Mouse (Mus musculus): Measurements from ENCODE around the gene Snx20.

Snx20 gene

DNA sequence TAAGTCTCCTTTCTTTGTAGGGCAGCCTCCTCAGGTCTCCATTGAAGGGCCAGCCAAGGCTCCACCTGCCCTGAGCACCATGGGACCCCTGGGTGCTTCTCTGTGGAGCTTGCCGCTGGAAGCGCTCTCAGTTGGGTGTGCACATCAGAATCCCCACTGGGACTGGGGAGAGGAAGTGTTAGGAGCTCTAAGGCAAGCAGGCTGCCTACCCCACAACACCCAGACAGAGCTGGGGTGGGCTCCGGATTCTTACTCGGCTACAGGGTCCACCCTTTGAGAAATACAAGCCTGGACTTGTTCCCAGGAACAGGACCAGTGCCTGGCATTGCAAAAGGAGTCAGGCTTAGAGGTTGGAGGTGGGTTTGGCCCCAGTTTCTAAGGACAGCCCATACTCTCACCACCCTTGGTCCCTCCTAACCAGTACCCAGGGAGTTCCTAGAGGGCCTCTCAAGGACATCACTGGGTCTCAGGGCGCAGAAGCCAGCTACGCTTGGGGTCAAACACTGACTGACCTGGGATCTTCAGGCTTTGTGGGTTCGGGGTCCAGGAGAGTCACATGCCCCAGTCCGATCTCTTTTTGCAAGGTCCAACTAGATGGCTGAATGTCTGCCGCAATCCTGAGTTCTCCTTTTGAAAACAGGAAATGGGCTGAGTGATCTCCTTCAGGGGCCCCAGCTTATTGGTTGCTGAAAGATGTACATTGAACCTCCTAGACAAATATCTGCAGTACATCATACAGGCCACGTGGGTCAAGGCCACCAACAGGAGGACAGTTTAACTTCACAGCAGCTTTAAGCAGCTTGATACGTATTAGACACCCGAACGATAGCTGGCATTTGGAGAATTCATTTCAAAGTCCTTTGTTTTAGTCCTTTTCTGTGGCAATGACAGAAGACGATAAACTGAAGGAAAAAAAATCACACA is at the start of gene Snx20:
Gene Snx20 (minus strand): TSS at position 655 of the 924 bp plus-strand sequence.
- peak; percentile 42 to 67 for DNase-seq (ENCODE audit: low spot score in 2 of 2)

DNA sequence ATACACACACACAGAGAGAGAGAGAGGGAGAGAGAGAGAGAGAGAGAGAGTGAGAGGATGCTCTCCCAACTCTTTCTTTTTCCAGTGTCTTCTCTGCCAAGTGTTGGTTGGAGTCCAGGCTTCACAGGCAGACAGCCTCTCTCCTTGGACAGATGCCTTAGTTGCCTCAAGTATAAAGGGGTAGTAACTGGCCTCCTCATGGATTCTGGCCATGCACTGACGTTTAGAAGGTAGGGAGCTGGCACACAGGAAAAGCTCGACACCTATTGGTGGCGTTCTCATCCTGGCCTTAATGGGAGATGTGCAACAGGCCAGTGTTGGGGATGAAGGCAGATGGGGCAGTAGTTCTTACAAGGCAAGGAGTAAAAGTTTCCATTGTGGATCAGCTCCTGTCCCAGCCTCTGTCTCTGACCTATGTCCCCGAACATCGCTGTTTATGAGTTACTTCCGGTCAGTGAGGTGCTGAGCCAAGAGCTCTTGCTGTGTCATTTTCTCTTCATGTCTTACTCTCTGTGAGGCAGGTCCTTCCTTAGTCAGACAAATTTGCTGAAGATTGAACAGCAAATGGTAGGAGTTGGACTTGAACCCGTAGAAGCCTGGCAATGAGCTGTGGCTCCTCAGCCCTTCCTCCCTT is 47.8 kb upstream of the Snx20 start:
- no peak for DNase-seq (ENCODE audit: low spot score in 2 of 2)

DNA sequence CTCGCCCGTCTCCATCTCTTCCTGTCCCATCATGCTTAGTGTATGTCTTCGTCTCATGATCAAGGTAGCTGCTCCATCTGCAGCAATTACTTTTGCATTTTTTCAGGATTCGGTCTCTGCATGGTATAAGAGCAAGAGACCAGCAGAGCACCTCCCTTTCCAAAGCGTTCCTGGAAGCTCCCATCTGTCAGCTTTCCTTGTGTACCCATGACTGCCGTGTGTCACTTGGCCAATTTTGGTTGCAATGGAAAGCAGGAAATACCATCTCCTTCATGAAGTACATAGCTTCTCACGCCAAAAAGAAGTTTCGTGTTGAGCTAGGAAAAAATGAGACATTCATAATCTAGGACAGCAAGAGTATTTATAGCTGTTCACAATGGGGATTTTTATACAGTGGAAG is 45.1 kb upstream of the Snx20 start:
- no peak for DNase-seq (ENCODE audit: low spot score in 2 of 2)

DNA sequence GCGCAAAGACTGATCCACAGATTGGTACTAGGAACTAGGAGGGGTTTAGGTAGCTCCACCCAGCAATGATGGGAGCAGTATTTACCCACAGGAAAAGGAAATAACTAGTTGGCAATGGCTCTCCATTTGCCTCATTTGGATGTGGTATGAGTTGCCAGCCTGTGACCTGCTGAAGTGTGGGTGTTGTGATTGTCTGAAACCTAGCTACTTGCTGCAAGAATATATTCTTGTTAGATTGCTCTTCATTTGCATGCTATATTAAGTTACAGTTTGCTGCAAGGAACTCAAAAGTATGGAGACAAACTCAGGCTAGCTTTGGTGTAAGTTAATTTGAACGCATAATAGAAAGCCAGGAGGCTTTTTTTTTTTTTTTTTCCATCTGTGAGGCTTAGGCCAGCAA is 44.6 kb upstream of the Snx20 start:
- no peak for DNase-seq (ENCODE audit: low spot score in 2 of 2)

DNA sequence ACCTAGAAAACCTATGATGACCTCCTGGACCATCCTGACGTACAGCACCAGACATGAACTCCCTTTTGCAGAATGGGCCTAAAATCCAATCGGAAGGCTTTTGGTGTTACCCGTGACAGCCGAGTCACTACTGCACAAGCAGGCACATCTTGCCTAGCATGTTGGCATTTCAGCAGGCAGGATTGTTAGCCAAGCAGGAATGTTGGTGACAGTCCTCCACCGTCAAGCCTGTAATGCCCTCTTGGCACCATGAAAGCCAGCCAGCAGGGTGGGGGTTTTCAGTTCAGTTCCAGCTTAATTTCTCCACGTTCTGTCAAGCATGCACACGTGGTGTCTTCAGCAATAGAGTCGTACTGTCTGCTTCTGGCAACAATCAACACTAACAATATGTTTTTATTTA is 41.1 kb upstream of the Snx20 start:
- DNase-seq (ENCODE audit: low spot score in 2 of 2): no peak

DNA sequence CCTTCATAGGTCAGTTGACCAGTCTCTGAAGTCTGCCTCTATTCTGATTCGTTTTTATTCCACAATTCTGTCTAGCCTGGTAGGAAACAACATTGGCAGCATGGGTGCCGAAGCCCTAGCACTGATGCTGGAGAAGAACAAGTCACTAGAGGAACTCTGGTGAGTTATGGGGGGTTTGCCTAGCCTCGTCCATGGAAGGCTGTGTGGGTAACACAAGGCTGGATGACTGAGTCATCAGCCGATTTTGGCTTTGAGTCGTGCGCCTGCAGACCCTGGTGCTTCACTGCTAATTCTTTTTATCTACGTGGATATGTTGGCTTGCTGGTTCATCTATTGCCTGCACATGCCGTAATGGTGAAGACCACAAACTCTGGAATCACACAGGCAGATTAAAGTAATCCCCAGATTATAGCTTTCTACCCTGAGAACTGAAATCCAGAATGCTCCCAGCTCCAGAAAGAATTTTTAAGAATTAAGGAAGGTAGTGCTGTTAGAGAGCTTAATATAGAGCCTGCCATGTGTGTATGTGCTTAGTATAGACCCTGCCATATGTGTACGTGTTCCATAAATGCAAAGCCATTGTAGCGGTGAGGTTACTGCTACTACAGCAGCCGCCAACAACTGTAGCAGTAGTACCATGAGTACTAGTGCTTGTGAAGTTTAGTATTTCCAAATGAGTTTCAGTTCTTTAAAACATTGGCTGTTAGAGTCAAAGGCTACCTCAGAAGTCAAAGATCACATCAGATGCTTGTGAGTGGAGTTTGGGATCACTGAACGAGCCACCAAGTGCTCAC is 39.6 kb upstream of the Snx20 start:
- DNase-seq (ENCODE audit: low spot score in 2 of 2): no peak

DNA sequence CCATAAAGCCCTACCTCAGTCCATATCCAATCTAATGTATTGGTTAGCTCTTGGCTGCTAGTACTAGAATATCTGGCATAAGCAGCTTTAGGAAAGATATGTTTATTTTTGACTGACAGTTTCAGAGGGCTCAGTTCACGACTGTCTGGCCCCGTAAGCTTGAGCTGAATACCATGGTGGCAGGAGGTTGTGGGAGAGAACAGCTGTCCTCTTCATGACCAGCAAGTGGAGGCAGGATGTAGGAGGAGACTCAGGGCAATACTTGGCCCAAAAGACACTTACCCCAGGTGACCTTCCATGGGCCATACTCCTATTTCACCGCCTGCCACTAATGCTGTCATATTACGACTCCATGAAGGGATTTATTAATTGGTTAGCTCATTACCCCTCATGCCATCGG is 37.9 kb upstream of the Snx20 start:
- no peak for DNase-seq (ENCODE audit: low spot score in 2 of 2)

DNA sequence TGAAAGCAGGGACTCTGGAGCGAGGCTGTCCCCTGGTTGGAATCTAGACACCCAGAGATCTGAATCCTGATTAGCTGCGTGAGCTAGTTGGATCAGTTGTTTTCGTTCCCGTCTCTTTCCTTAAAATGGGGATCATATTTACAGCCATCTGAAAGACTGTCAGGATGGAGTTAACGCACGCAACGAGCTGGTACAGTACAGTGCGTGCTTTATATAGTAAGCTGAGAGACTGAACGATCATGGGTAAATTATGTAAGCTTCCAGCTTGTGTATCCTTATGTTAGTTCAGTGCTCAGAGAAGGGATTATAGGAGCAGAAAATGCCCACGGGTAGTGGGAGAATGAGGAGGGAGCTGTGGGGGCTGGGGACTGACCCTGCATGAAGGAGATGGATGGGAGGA is 35.6 kb upstream of the Snx20 start:
- no peak for DNase-seq (ENCODE audit: low spot score in 2 of 2)

DNA sequence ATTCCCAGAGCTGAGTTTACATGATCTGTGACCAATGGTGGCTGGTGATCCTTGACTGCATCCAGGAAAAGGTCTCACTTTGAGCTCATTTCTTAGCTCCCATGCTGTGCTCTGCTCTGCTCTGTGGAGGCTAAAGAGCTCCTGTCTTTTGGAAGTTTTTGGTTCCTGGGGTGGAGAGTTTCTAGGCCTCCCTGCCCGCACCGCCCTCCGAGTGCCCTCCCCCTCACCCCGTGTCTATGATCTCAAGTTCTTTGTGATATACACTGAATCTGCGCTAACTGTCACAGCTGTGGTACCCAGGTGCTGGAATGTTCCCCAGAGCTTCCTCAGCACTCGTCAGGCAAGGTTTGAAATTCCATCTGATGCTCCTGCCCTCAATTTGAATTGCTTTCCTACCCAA is 34.9 kb upstream of the Snx20 start:
- no peak for DNase-seq (ENCODE audit: low spot score in 2 of 2)

DNA sequence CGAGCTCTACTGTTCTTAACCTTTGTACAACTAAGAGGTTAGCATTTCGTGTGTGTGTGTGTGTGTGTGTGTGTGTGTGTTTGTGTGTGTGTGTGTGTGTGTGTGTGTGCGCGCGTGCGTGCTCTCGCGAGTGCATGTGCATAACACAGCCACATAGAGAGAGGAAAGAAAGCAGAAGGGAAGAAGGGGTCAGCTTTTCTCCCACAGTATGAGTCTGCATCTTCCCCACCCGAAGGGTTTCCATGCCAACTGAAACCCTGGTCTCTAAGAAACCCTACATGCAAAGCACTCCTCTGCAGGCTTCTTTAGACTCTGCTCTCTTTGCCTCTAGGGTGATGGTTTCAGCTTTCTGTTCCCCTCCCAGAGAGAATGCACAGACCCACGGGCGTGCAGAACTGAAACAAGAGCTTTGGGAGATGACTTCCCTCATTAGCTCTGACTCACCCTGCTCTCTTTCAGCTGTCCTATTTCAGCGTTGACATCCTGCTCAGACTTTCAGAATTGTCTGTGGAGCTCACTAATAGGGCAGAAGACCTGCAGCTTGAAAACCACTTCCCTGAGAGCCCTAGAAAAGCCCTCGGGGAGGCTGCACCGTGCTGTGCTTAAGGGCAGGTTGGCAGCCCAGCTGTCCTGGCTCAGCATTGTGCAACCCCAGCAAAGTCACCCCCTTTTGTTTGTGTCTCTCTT is 32.6 kb upstream of the Snx20 start:
- DNase-seq (ENCODE audit: low spot score in 2 of 2): peak; percentile 33 to 72

DNA sequence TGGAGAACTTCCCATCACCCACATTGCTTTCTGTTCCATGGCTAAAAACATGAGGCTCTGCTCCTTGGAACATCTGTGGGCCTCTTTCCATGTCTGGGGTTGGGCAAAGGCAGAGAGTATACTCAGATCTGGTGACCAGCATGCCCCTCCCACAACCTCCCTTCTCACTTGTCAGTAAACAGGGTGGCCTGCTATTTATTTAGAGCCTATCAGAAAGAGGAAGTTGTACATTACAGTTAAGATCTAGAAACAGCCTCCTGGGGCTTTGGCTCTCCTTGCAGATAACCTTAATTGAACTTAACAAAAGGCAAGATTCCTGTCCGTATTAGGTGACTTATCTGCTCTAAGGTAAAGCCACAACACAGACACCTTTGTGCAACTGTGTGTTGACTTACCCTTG is 30.5 kb upstream of the Snx20 start:
- peak; percentile 26 to 41 for DNase-seq (ENCODE audit: low spot score in 2 of 2)

DNA sequence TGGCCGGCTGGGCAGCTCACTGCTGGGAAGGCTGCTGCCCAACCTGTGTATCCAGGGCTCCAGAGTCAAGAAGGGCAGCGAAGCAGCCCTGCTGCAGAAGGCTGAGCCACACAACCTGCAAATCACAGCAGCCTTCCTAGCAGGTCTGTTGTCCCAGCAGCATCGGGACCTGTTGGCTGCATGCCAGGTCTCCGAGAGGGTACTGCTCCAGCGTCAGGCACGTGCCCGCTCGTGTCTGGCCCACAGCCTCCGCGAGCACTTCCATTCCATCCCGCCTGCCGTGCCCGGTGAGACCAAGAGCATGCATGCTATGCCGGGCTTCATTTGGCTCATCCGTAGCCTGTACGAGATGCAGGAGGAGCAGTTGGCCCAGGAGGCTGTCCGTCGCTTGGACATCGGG is 29.0 kb upstream of the Snx20 start:
- DNase-seq (ENCODE audit: low spot score in 2 of 2): no peak

DNA sequence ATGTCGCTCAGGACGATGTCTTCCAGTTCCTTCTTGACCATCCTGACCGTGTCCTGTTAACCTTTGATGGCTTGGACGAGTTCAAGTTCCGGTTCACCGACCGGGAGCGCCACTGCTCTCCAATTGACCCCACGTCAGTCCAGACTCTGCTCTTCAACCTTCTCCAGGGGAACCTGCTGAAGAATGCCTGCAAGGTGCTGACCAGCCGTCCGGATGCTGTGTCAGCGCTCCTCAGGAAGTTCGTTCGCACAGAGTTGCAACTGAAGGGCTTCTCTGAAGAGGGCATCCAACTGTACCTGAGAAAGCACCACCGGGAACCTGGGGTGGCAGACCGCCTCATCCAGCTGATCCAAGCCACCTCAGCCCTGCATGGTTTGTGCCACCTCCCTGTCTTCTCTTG is 28.2 kb upstream of the Snx20 start:
- DNase-seq (ENCODE audit: low spot score in 2 of 2): no peak

DNA sequence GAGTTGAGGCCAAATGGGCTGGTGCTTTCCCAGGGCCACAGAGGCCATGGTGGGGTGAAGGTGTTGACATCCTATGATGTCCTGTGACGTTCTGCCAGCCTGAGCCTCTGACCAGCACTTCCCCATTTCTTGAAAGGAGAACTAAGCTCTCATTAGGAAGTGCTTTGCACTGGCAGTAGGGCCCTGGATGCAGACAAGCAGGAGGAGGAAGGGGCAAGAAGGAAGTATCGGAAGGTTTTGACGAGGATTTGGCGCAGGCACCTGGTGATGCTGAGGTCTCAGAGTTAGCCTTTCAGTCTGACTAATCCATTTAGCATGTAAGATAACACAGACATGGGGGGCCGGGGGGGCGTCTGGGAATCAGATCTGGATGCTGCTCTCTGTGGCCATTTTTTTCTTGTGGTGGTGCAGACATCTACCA is 26.5 kb upstream of the Snx20 start:
- DNase-seq (ENCODE audit: low spot score in 2 of 2): peak; percentile 13 to 53

DNA sequence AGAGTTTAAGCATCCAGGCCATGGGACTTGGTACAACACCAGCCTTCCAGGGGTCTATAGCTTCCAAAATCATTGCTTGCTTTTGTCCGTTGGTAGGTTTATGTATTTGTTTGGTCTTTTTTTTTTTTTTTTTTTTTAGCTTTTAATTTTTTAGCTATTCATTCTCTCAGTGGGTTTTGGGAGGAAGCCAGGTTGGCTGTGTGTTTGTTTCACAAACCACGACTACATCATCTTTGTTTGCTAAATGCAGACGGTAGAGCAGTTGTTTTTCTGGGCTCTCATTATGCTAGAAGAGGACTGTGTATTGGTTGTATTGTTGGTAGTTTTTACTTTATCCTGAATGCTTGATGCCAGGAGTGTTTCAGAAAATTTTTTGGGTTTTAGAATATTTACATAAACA is 23.9 kb upstream of the Snx20 start:
- no peak for DNase-seq (ENCODE audit: low spot score in 2 of 2)

DNA sequence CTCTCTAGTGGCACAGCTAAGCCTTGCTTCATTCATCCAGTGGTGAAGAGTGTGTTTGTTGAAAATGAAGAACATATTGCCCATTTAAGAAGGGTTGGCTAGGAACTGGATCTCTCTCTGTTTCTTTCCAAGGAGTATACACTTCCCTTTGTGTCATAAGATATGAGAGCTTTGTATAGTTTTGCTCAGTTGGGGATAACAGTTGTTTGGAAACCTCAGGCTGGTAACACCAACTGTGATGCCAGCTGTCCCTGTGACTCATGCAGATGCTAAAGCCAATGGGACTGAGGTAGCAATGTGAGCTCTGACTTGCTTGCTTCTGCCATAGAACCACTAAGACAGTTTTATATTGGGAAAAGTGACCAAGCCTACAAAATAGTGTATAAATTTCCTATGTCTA is 19.4 kb upstream of the Snx20 start:
- no peak for DNase-seq (ENCODE audit: low spot score in 2 of 2)

DNA sequence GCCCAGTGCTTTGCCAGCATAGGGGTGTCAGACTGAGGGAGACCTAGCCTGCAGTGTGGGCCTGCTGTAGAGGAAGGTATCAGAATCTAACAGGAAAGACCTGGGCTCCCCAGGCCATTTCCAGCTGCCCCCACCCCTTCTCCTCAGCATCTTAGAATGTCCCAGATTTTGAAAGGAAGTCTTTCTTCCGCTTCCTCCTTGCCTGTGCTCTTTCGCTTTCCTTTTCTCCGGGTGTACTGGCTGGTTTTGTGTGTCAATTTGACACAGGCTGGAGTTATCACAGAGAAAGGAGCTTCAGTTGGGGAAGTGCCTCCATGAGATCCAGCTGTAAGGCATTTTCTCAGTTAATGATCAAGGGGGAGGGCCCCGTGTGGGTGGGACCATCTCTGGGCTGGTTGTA is 15.2 kb upstream of the Snx20 start:
- peak; percentile 46 to 67 for DNase-seq (ENCODE audit: low spot score in 2 of 2)

DNA sequence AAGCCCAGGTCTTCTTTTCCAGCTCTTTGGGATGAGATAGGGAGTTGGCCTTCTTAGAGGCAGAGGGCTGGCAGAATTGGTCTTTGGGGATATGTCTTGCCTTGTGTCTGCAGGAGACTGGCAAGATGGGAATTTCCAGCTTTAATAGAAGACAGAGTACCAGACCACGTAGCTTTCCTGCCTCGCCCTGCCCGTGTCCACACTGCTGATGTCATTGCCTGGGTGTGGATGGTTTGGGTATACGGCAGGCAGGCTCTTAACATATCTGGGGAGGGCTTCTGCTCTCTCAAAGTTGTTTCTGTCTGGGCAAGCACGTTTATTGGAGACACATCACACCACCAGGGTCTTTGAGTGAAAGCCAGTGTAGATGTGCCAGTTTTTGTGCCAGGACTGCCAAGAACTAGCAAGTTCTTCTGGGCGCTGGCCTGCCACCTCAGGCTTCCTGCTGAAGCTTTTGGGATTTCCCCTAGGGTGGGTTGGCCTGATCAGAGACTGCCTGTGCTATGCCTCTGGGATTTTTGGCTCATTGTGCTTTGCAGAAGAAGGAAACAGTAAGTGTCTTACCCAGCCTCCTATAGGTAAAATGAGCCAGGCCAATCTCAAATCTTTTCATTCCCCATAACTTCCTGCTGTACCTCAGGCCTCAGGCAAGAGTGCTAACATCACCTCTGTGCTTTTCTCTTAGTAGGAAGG is 14.2 kb upstream of the Snx20 start:
- no peak for DNase-seq (ENCODE audit: low spot score in 2 of 2)

DNA sequence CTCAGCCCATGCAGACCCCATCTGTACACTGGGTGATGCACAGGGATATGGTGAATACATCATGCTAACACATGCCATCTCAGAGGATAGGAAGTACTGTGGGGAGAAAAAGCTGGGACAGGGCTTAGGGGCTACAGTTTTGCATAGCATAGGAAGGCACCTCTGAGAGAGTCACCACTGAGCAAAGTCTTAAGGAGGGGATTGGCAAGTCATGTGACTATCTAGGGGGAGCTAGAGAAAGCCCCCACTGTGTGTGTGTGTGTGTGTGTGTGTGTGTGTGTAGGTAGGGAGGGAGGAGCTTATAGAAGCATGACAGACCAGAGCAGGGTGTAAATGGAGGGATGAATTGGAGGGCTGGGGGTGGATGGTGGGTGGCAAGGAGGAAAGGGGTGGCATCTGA is 12.4 kb upstream of the Snx20 start:
- no peak for DNase-seq (ENCODE audit: low spot score in 2 of 2)

DNA sequence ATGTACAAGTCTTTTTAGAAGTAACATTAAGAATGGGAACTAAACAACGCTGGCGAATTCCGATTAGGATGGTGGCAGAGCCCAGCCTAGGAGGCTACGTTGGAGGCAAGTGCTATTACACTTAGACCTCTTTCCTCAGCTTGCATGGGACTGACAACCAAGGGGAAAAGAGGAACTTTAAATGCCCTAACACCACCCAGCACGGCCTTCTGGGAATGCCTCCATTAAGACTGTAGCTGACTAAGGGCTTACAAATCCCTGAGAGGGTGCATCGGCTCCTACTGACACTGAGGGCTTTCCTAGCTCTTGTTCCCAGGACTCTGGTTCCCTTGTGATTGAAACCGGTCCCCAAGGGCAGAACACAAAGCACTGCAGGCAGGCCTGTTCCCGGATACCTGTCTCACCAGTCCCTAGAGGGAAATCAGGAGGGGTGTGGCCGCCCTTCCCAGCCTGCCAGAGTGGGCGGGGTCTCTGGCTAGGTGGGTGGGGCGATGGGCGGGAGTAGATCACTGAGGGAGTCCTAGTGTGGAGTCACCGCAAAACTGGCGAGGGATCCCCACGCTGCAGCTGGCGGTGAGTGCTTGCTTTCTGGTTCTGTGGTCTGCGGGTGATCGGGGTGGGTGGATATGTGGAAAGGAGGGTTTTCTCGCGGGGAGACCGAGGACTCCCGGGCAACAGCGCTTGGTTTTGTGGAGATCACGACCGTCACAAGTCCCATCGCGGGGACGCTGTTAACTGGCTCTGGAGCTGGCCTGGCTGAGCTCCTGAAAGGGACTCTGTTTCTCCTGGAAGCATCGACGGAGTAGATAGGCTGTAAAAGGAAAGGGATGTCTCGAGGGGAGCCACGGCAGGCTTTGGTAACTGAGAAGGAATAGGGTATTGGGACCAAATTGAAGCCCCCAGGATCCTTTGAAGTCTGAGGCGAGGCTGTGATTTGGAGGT is 11.2 kb upstream of the Snx20 start, which contains the start of gene Nod2:
Gene Nod2 (plus strand): TSS at position 479 of the 942 bp plus-strand sequence.
- peak; percentile 89 to 92 for DNase-seq (ENCODE audit: low spot score in 2 of 2)

All from heart, adult 9 months (tissue).